Mouse (Mus musculus): ENCODE results near the gene Tbcd.

DNA sequence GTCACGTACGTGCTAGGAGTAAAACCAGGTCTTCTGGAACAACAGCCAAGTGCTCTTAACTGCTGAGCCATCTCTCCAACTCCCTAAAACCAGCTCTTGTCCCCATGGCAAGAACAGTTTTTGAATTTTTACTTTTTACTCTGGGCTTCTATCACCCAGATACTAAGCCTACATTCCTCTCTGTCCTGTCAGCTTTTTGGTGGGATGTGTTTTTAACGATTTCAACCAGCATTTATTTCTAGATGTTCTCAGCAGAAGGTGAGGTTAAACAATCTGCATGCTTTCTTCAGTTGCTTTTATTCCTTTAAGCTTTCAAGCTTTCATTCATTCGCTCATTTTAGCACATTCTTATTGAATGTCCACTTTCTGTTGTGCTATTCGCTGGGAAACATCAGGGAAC lies 33.8 kb upstream of the Tbcd start:
- TF ChIP-seq POLR2A (IDR thresholded peaks at IDR 0.05; ENCODE audit: borderline replicate concordance, extremely low read depth, insufficient read depth, insufficient read length, poor library complexity, severe bottlenecking) (no peak), CTCF (IDR thresholded peaks at IDR 0.05; ENCODE audit: borderline replicate concordance, extremely low read depth, insufficient read depth, insufficient read length) (no peak)

Measured in brain, embryonic 14.5 days (tissue).